Mouse (Mus musculus) heart, embryonic 11.5 days (tissue): ENCODE measurements around the gene Cant1. TPM values are rescaled to one million over a fixed set of nuclear protein-coding genes. Genes with fewer than 3 reads are reported as not detected.

ENCODE experiments used
- ATAC-seq: fragments of 200-750 bp; cut with Nextera tagmentation; replicated peaks from 2 replicates; pipeline ENCODE4 v1.8.0; 2017; ENCODE audit warnings: moderate library complexity; ENCODE audit not compliant: insufficient number of reproducible peaks, low FRiP score, low TSS enrichment
- H3K27ac ChIP-seq: fragments of 300-500 bp; sonication (generic); 2 replicates; pipeline ENCODE4 v1.5.1; 2014; ENCODE audit warnings: mild to moderate bottlenecking, low read depth, low read length
- H3K27me3 ChIP-seq: fragments of 300-500 bp; sonication (generic); 2 replicates; pipeline ENCODE4 v1.6.1; 2014; ENCODE audit warnings: mild to moderate bottlenecking, low read length, mixed read lengths; ENCODE audit not compliant: control insufficient read depth, insufficient read depth
- H3K36me3 ChIP-seq: fragments of 300-500 bp; sonication (generic); 2 replicates; pipeline ENCODE4 v1.6.1; 2014; ENCODE audit warnings: mild to moderate bottlenecking, low read length, moderate library complexity, mixed read lengths; ENCODE audit not compliant: control insufficient read depth, insufficient read depth
- H3K4me1 ChIP-seq: fragments of 300-500 bp; sonication (generic); 2 replicates; pipeline ENCODE4 v1.6.1; 2014; ENCODE audit warnings: low read length; ENCODE audit not compliant: control insufficient read depth, insufficient read depth
- H3K4me2 ChIP-seq: fragments of 300-500 bp; sonication (generic); 2 replicates; pipeline ENCODE4 v1.6.1; 2014; ENCODE audit warnings: mild to moderate bottlenecking, moderate library complexity
- H3K4me3 ChIP-seq: fragments of 300-500 bp; sonication (generic); 2 replicates; pipeline ENCODE4 v1.5.1; 2014; ENCODE audit warnings: low read depth, low read length
- H3K9ac ChIP-seq: fragments of 300-500 bp; sonication (generic); 2 replicates; pipeline ENCODE4 v1.6.1; 2014; ENCODE audit warnings: mild to moderate bottlenecking, low read depth, low read length, moderate library complexity
- H3K9me3 ChIP-seq: fragments of 300-500 bp; sonication (generic); replicated peaks from 2 replicates; pipeline ENCODE4 v1.6.1; 2016; ENCODE audit warnings: low read length; ENCODE audit not compliant: control insufficient read depth
- WGBS: fragments of 180-500 bp; shearing (Covaris S2); extraction: QIAGEN DNeasy Blood & Tissue Kit; methylation state at CpG from one replicate; pipeline ENCODE4 v1.1.7; 2014; ENCODE audit not compliant: insufficient replicate concordance; 5-methylcytosine and 5-hydroxymethylcytosine counted together
- polyA plus RNA-seq: library from polyadenylated mRNA; unstranded; fragments of >200 nt; fragmentation: Nextera tagmentation; extraction: Ambion mirVana; gene quantifications from 2 replicates; pipeline ENCODE4 v1.2.1, GENCODE M21; 2014

The Cant1 gene
- polyA plus RNA-seq, 1 experiment from 2014 or later = 16.0 TPM

GRCm38 (mm10) chr11:118436471-118436935 is 17.6 kb upstream of the Cant1 start:
- Histone ChIP-seq H3K4me3 (no peak overlapping the region), H3K27ac (no peak overlapping the region), H3K4me1 (peaks cover 17% of the 10 kb centered on the region), H3K9ac (no peak overlapping the region), H3K27me3 (peaks cover 3% of the 10 kb centered on the region; the same call in 1 of the 2 replicates), H3K36me3 (no peaks in the 10 kb centered on the region), H3K4me2 (no peak overlapping the region), H3K9me3 (no peaks in the 10 kb centered on the region)
- WGBS = 44% methylated on average over 6 of the region's 6 CpGs
- no peak for ATAC-seq

GRCm38 (mm10) chr11:118434093-118434492 is 15.2 kb upstream of the Cant1 start:
- Histone ChIP-seq H3K4me1 (peaks cover 18% of the 10 kb centered on the region), H3K9ac (peak overlapping the region; percentile 64), H3K4me2 (peak overlapping the region; percentile 51), H3K27ac (no peak overlapping the region), H3K4me3 (peak overlapping the region; percentile 37), H3K27me3 (peaks cover 3% of the 10 kb centered on the region; the same call in 1 of the 2 replicates), H3K36me3 (no peaks in the 10 kb centered on the region), H3K9me3 (no peaks in the 10 kb centered on the region)
- ATAC-seq = no peak
- 25% methylated on average over 13 of the region's 13 CpGs for WGBS

GRCm38 (mm10) chr11:118433398-118433868 is 14.5 kb upstream of the Cant1 start:
- ATAC-seq = no peak
- H3K36me3 ChIP-seq = no peaks in the 10 kb centered on the region
- peak overlapping the region; percentile 51 for H3K4me2 ChIP-seq
- H3K27ac ChIP-seq = no peak overlapping the region
- H3K9me3 ChIP-seq = no peaks in the 10 kb centered on the region
- H3K9ac ChIP-seq = no peak overlapping the region
- H3K4me1 ChIP-seq = peaks cover 20% of the 10 kb centered on the region
- WGBS = 61% methylated on average over 10 of the region's 10 CpGs
- H3K27me3 ChIP-seq = peaks cover 6% of the 10 kb centered on the region
- peak overlapping the region; percentile 37 for H3K4me3 ChIP-seq

GRCm38 (mm10) chr11:118431100-118431948 is 12.4 kb upstream of the Cant1 start:
- peaks cover 31% of the 10 kb centered on the region for H3K4me1 ChIP-seq
- no peak overlapping the region for H3K27ac ChIP-seq
- 71% methylated on average over 16 of the region's 16 CpGs for WGBS
- no peak for ATAC-seq
- H3K27me3 ChIP-seq = peaks cover 6% of the 10 kb centered on the region
- H3K36me3 ChIP-seq = no peaks in the 10 kb centered on the region
- no peaks in the 10 kb centered on the region for H3K9me3 ChIP-seq
- H3K4me2 ChIP-seq = no peak overlapping the region
- H3K4me3 ChIP-seq = no peak overlapping the region
- H3K9ac ChIP-seq = no peak overlapping the region

- no peak for ATAC-seq
- Histone ChIP-seq H3K9ac (0 out of 2 replicates have a peak overlapping the region, but pooled peaks have one; percentile 12), H3K4me2 (no peak overlapping the region), H3K36me3 (no peaks in the 10 kb centered on the region), H3K27me3 (peaks cover 6% of the 10 kb centered on the region), H3K9me3 (no peaks in the 10 kb centered on the region), H3K4me1 (peaks cover 31% of the 10 kb centered on the region), H3K4me3 (no peak overlapping the region), H3K27ac (no peak overlapping the region)
- WGBS = 46% methylated on average over 4 of the region's 4 CpGs
Measured at GRCm38 (mm10) chr11:118430291-118430885, 11.5 kb upstream of the Cant1 start.

- ATAC-seq = no peak
- no peaks in the 10 kb centered on the region for H3K36me3 ChIP-seq
- 52% methylated on average over 8 of the region's 8 CpGs for WGBS
- peak overlapping the region; percentile 41; the same call in 1 of the 2 replicates for H3K27ac ChIP-seq
- H3K9me3 ChIP-seq = no peaks in the 10 kb centered on the region
- peak overlapping the region; percentile 31 for H3K4me3 ChIP-seq
- no peak overlapping the region for H3K9ac ChIP-seq
- H3K4me1 ChIP-seq = peaks cover 31% of the 10 kb centered on the region
- H3K27me3 ChIP-seq = peaks cover 4% of the 10 kb centered on the region; the same call in 1 of the 2 replicates
- peak overlapping the region; percentile 60 for H3K4me2 ChIP-seq
Measured at GRCm38 (mm10) chr11:118428944-118429709, 10.2 kb upstream of the Cant1 start.

- H3K27ac ChIP-seq = peak overlapping the region; percentile 41; the same call in 1 of the 2 replicates
- H3K36me3 ChIP-seq = no peaks in the 10 kb centered on the region
- no peak for ATAC-seq
- H3K4me3 ChIP-seq = peak overlapping the region; percentile 31
- 10% methylated on average over 11 of the region's 11 CpGs for WGBS
- peaks cover 30% of the 10 kb centered on the region for H3K4me1 ChIP-seq
- peaks cover 4% of the 10 kb centered on the region; the same call in 1 of the 2 replicates for H3K27me3 ChIP-seq
- H3K9ac ChIP-seq = peak overlapping the region; percentile 52
- H3K4me2 ChIP-seq = peak overlapping the region; percentile 60
- no peaks in the 10 kb centered on the region for H3K9me3 ChIP-seq
Measured at GRCm38 (mm10) chr11:118428460-118428868, 9.6 kb upstream of the Cant1 start.

GRCm38 (mm10) chr11:118427986-118428385 is 9.1 kb upstream of the Cant1 start, which contains the start of gene C1qtnf1:
TSS of gene C1qtnf1 (plus strand) at chr11:118428203.
- no peaks in the 10 kb centered on the region for H3K36me3 ChIP-seq
- peaks cover 27% of the 10 kb centered on the region for H3K4me1 ChIP-seq
- no peak for ATAC-seq
- H3K9ac ChIP-seq = peak within 1 kb of the TSS; percentile 52
- H3K27ac ChIP-seq = peak within 1 kb of the TSS; percentile 41; the same call in 1 of the 2 replicates
- peaks cover 4% of the 10 kb centered on the region; the same call in 1 of the 2 replicates for H3K27me3 ChIP-seq
- H3K9me3 ChIP-seq = no peaks in the 10 kb centered on the region
- H3K4me2 ChIP-seq = peak within 1 kb of the TSS; percentile 60
- peak within 1 kb of the TSS; percentile 31 for H3K4me3 ChIP-seq
- WGBS = under 1% methylated on average over 8 of the region's 8 CpGs
